Mouse (Mus musculus): ENCODE measurements around the gene Cacna1d. TPM values are rescaled to one million over a fixed set of nuclear protein-coding genes. Genes with fewer than 3 reads are reported as not detected.

Gene Cacna1d
- polyA plus RNA-seq, 1 experiment from 2014 or later, result 7.0 TPM

GRCm38 (mm10) chr14:30248121-30248520 is 243.1 kb downstream of the Cacna1d start:
- Histone ChIP-seq H3K9ac (no peak overlapping the region), H3K4me1 (replicated peaks) (peaks cover 16% of the 10 kb centered on the region), H3K9me3 (no peaks in the 10 kb centered on the region), H3K4me2 (no peak overlapping the region), H3K27ac (no peak overlapping the region), H3K27me3 (no peaks in the 10 kb centered on the region), H3K36me3 (no peaks in the 10 kb centered on the region), H3K4me3 (no peak overlapping the region)
- no peak for ATAC-seq (ENCODE audit: low FRiP score)
- WGBS, result 77% methylated on average over 8 of the region's 8 CpGs

- no peak for ATAC-seq (ENCODE audit: low FRiP score)
- no peak overlapping the region for H3K9ac ChIP-seq
- no peak overlapping the region for H3K4me2 ChIP-seq
- no peak overlapping the region for H3K4me3 ChIP-seq
- H3K9me3 ChIP-seq, result no peaks in the 10 kb centered on the region
- H3K36me3 ChIP-seq, result no peaks in the 10 kb centered on the region
- 84% methylated on average over 4 of the region's 4 CpGs for WGBS
- no peaks in the 10 kb centered on the region for H3K27me3 ChIP-seq
- H3K27ac ChIP-seq, result no peak overlapping the region
- peaks cover 16% of the 10 kb centered on the region for H3K4me1 ChIP-seq (replicated peaks)
Observed at GRCm38 (mm10) chr14:30247606-30248005, 243.6 kb downstream of the Cacna1d start.

- no peak overlapping the region for H3K4me2 ChIP-seq
- peaks cover 7% of the 10 kb centered on the region for H3K4me1 ChIP-seq (replicated peaks)
- no peaks in the 10 kb centered on the region for H3K9me3 ChIP-seq
- H3K4me3 ChIP-seq, result no peak overlapping the region
- H3K27ac ChIP-seq, result no peak overlapping the region
- H3K9ac ChIP-seq, result no peak overlapping the region
- no peaks in the 10 kb centered on the region for H3K27me3 ChIP-seq
- no peaks in the 10 kb centered on the region for H3K36me3 ChIP-seq
- ATAC-seq (ENCODE audit: low FRiP score), result no peak
- WGBS, result 90% methylated on average over 5 of the region's 5 CpGs
Observed at GRCm38 (mm10) chr14:30244776-30245175, 246.5 kb downstream of the Cacna1d start.

- Histone ChIP-seq H3K4me3 (no peak overlapping the region), H3K27ac (no peak overlapping the region), H3K27me3 (no peaks in the 10 kb centered on the region), H3K4me2 (no peak overlapping the region), H3K4me1 (replicated peaks) (no peaks in the 10 kb centered on the region), H3K9me3 (no peaks in the 10 kb centered on the region), H3K9ac (no peak overlapping the region), H3K36me3 (no peaks in the 10 kb centered on the region)
- ATAC-seq (ENCODE audit: low FRiP score), result no peak
- WGBS, result 91% methylated on average over 3 of the region's 3 CpGs
Observed at GRCm38 (mm10) chr14:30242818-30243205, 248.4 kb downstream of the Cacna1d start.

GRCm38 (mm10) chr14:30242166-30242817 is 249.0 kb downstream of the Cacna1d start:
- Histone ChIP-seq H3K27me3 (no peaks in the 10 kb centered on the region), H3K4me2 (no peak overlapping the region), H3K9ac (no peak overlapping the region), H3K4me1 (replicated peaks) (no peaks in the 10 kb centered on the region), H3K27ac (no peak overlapping the region), H3K9me3 (no peaks in the 10 kb centered on the region), H3K4me3 (no peak overlapping the region), H3K36me3 (no peaks in the 10 kb centered on the region)
- WGBS, result 93% methylated on average over 13 of the region's 13 CpGs
- ATAC-seq (ENCODE audit: low FRiP score), result no peak

GRCm38 (mm10) chr14:30240916-30241515 is 250.2 kb downstream of the Cacna1d start:
- WGBS, result 85% methylated on average over 7 of the region's 7 CpGs
- Histone ChIP-seq H3K27me3 (no peaks in the 10 kb centered on the region), H3K4me2 (no peak overlapping the region), H3K4me1 (replicated peaks) (no peaks in the 10 kb centered on the region), H3K4me3 (no peak overlapping the region), H3K9me3 (no peaks in the 10 kb centered on the region), H3K9ac (no peak overlapping the region), H3K27ac (no peak overlapping the region), H3K36me3 (no peaks in the 10 kb centered on the region)
- no peak for ATAC-seq (ENCODE audit: low FRiP score)

- WGBS, result 79% methylated on average over 5 of the region's 5 CpGs
- no peak overlapping the region for H3K4me3 ChIP-seq
- ATAC-seq (ENCODE audit: low FRiP score), result no peak
Observed at GRCm38 (mm10) chr14:30238807-30239206, 252.4 kb downstream of the Cacna1d start.

GRCm38 (mm10) chr14:30225161-30225560 is 266.1 kb downstream of the Cacna1d start:
- no peak for ATAC-seq (ENCODE audit: low FRiP score)
- H3K4me1 ChIP-seq (replicated peaks), result no peaks in the 10 kb centered on the region
- H3K27me3 ChIP-seq, result no peaks in the 10 kb centered on the region
- 91% methylated on average over 5 of the region's 5 CpGs for WGBS
- no peaks in the 10 kb centered on the region for H3K9me3 ChIP-seq
- no peak overlapping the region for H3K4me2 ChIP-seq
- H3K4me3 ChIP-seq, result no peak overlapping the region
- no peak overlapping the region for H3K9ac ChIP-seq
- H3K36me3 ChIP-seq, result no peaks in the 10 kb centered on the region
- H3K27ac ChIP-seq, result no peak overlapping the region

More at GRCm38 (mm10) chr14:30238807-30239206, 252.4 kb downstream of the Cacna1d start:
- Histone ChIP-seq H3K9me3 (no peaks in the 10 kb centered on the region), H3K36me3 (no peaks in the 10 kb centered on the region), H3K4me1 (replicated peaks) (no peaks in the 10 kb centered on the region), H3K27me3 (no peaks in the 10 kb centered on the region), H3K4me2 (no peak overlapping the region), H3K27ac (no peak overlapping the region), H3K9ac (no peak overlapping the region)

GRCm38 (mm10) chr14:30222101-30222500 is 269.2 kb downstream of the Cacna1d start:
- WGBS, result 89% methylated on average over 6 of the region's 6 CpGs
- no peak overlapping the region for H3K9ac ChIP-seq
- no peaks in the 10 kb centered on the region for H3K9me3 ChIP-seq
- H3K36me3 ChIP-seq, result no peaks in the 10 kb centered on the region
- H3K4me2 ChIP-seq, result no peak overlapping the region
- no peak overlapping the region for H3K4me3 ChIP-seq
- ATAC-seq (ENCODE audit: low FRiP score), result no peak
- no peak overlapping the region for H3K27ac ChIP-seq
- H3K27me3 ChIP-seq, result no peaks in the 10 kb centered on the region
- H3K4me1 ChIP-seq (replicated peaks), result no peaks in the 10 kb centered on the region

GRCm38 (mm10) chr14:30219851-30220250 is 271.4 kb downstream of the Cacna1d start:
- no peaks in the 10 kb centered on the region for H3K36me3 ChIP-seq
- no peak overlapping the region for H3K27ac ChIP-seq
- H3K4me1 ChIP-seq (replicated peaks), result no peaks in the 10 kb centered on the region
- H3K4me2 ChIP-seq, result no peak overlapping the region
- H3K9ac ChIP-seq, result no peak overlapping the region
- H3K9me3 ChIP-seq, result no peaks in the 10 kb centered on the region
- no peak overlapping the region for H3K4me3 ChIP-seq
- no peaks in the 10 kb centered on the region for H3K27me3 ChIP-seq
- ATAC-seq (ENCODE audit: low FRiP score), result no peak
- WGBS, result 89% methylated on average over 4 of the region's 4 CpGs

- Histone ChIP-seq H3K9ac (no peak overlapping the region), H3K27ac (no peak overlapping the region), H3K9me3 (no peaks in the 10 kb centered on the region), H3K36me3 (no peaks in the 10 kb centered on the region), H3K4me2 (no peak overlapping the region), H3K27me3 (no peaks in the 10 kb centered on the region), H3K4me1 (replicated peaks) (no peaks in the 10 kb centered on the region), H3K4me3 (no peak overlapping the region)
- no peak for ATAC-seq (ENCODE audit: low FRiP score)
- WGBS, result 90% methylated on average over 3 of the region's 3 CpGs
Observed at GRCm38 (mm10) chr14:30218114-30218513, 273.1 kb downstream of the Cacna1d start.

GRCm38 (mm10) chr14:30217124-30217523 is 274.1 kb downstream of the Cacna1d start:
- ATAC-seq (ENCODE audit: low FRiP score), result no peak
- Histone ChIP-seq H3K27me3 (no peaks in the 10 kb centered on the region), H3K9me3 (no peaks in the 10 kb centered on the region), H3K4me1 (replicated peaks) (no peaks in the 10 kb centered on the region), H3K4me3 (no peak overlapping the region), H3K27ac (no peak overlapping the region), H3K36me3 (no peaks in the 10 kb centered on the region), H3K4me2 (no peak overlapping the region), H3K9ac (no peak overlapping the region)
- WGBS, result 91% methylated on average over 2 of the region's 2 CpGs

GRCm38 (mm10) chr14:30208156-30208555 is 283.1 kb downstream of the Cacna1d start:
- no peak for ATAC-seq (ENCODE audit: low FRiP score)
- no peaks in the 10 kb centered on the region for H3K36me3 ChIP-seq
- H3K4me2 ChIP-seq, result no peak overlapping the region
- H3K4me3 ChIP-seq, result no peak overlapping the region
- 0 out of 2 replicates have a peak, but pooled peaks cover 3% of the 10 kb centered on the region for H3K4me1 ChIP-seq (replicated peaks)
- H3K27ac ChIP-seq, result no peak overlapping the region
- H3K9ac ChIP-seq, result no peak overlapping the region
- no peaks in the 10 kb centered on the region for H3K9me3 ChIP-seq
- H3K27me3 ChIP-seq, result no peaks in the 10 kb centered on the region
